Mouse (Mus musculus): ENCODE measurements around the gene Rnf144b.

The Rnf144b gene

DNA sequence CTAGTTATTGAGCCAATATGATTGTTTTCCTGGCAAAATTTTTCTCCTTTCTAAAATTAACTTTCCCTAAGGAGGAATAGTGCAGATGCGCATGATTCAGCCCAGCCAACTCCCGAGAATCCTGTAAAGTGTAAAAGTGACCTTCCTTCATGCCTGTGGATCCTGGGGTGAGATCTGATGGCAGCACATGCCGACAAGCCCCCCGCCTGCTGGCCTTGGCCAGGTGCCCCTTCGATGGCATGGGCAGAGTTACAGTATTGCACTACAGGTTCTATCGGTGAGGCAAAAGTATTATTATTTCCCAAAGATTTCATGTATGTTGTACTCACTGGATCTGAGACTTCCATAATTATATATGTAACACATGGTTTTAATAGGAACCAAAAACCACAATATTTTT lies 2.5 kb downstream of the Rnf144b start:
- DNase-seq (ENCODE audit: low spot score), result no peak

DNA sequence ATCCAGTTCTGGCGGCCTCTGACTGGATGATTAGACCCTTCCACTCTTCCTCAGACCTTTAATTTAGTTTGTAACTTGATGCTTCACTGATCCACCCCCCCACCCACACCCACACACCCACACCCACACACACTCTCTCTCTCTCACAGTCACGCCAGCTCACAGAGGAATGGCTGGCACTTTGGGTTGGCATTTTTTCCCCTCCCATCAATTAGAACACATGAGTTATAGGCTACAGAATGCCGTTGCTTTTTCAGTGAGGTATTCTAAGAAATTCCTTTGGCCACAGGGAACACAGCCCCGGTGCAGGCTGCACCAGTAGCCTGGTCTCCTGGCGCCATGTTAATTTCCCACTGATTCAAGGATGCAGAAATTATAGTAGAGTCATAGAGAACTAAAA lies 3.1 kb downstream of the Rnf144b start:
- no peak for DNase-seq (ENCODE audit: low spot score)

DNA sequence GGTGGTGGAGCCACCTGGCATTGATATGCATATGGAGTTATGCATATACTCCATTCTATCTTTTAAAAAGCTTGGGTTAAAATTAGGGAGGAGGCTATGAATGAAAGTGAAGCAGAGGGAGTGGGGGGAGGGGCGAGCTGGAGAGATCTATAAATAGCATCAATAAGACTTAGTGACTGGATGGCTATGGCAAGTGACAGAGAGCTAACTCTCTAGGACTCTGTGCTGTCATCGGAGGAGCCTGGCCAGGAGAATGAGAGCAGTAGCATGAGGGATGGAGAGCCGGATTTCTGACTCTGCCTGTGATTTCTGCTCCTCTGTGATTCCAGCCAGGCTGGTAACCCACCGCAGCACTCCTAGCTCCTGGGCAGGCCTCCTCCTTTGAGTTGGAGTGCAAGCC lies 6.6 kb downstream of the Rnf144b start:
- DNase-seq (ENCODE audit: low spot score), result no peak

DNA sequence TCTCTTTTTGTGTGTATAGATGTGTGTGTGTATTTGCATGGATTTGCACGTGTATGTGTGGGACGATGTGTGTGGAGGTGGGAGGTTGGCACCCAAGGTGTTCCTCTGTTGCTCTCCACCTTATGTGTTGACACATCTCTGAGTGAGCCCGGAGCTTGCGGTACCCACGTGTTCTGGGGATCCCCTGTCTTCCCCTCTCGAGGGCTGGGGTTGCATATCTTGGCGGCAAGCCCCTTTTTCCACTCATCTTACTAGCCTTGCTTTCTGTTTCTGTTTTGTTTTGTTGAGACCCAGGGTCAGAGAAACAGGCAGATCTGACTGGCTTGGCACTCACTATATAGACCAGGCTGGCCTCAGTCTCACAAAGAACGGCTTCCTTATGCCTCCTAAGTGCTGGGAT lies 10.6 kb downstream of the Rnf144b start:
- no peak for DNase-seq (ENCODE audit: low spot score)

DNA sequence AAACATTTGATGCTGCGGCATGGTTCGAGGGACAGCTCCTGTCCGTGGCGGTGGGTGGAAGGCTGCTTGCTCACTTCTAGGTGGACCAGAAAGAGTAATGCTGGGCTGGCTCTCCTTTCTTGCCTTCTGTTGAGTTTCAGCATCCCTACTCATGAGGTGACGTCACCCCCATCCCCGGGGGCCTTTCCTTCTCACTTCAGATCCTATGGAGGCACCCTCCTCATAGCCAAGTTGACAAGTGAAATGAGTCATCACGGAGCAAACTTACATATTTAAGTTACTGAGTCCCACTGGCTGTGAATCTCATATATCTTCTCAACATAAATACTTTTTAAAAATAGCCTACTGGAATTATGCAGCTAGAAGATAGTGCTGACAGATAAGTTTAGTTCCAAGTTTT lies 12.4 kb downstream of the Rnf144b start:
- no peak for DNase-seq (ENCODE audit: low spot score)

DNA sequence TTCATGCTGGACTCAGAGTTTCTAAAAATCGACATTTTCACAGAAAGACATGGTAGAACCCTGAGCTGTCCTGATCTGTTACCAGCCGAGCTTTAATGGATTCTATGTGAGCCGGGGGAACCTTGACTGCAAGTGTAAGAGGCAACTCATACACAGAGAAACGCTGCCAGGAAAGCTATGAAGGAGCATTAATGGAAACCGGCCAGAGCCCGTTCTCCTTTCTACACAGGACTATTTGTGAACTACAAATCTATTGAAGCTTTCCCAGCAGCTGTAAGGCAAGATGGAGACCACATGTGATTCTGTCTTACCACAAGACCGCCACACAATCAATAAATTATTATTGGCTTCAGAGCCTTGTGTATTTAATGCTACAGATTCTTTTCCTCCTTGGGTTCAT lies 13.3 kb downstream of the Rnf144b start:
- DNase-seq (ENCODE audit: low spot score), result no peak

DNA sequence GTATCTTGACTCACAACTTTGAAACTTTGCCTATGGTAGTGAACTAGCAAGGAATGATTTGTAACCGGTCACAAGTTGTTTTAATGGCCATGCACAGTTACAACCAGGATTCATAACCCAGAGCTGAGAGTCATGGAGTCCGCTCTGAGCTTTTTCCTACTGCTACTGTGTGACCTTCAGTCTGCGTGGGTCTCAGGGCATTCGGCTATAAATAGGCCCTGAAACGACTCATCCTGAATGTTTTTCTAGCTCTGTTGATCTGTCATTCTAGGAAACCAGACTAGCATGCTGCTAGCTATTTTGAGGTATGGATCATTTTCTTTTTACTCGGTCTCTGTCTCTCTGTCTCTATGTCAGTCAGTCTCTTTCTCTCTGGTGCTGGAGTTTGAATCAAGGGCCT lies 20.3 kb downstream of the Rnf144b start:
- no peak for DNase-seq (ENCODE audit: low spot score)

DNA sequence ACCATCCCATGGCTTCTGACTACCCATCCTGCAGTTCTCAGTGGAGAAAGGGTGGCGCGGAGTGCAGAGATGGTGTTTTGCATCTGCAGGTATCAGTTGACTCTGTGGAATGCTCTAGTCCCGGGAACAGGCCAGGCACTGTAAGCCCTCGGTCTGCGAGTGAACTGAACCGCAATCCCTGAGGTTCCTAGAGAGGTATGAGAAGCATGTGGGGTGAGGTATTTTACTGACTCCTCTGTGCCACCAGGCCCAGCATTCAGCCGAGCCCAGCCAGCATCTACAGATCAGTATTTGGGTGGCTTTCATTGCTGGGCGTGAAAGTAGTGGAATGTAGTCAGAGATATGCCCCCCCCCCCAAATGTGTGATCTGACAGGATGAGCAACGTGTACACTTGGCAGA lies 23.5 kb downstream of the Rnf144b start:
- no peak for DNase-seq (ENCODE audit: low spot score)

DNA sequence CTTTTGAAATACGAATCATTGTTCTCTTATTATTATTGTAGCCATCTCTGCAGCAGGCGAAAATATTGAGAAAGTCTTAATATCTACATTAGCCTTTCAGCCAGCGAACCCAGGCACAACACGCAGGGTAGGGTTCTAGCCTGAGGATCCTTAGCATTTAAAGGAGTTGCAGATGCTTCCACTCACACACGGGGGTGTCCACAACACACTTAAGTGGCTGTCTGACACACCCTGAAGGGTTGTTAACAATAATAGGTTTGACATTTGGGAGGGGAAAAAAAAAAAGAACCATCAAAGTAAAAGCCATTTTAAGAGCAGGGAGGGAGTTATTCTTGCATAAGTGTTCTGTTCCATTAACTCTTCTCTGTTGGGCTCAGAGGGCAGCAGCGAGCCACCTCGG lies 23.9 kb downstream of the Rnf144b start:
- no peak for DNase-seq (ENCODE audit: low spot score)

DNA sequence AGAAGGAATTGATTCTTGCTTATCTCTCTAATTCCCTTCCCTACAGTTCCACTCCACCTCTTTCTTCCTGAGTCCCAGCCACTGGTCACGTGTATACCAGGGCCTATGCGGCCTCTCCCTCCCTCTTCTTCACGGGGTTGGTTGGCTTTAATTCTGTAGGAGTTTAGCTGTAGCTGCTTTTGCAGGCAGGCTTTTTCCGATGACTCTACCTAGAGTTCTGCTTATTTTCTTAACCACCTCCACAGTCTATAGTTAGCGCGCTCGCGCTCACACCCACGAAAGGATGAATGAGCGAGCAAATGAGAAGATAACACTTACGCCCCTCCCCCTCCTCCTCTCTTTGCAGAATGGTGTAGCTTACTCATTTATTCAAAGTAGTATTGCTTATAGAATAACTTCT lies 26.1 kb downstream of the Rnf144b start:
- DNase-seq (ENCODE audit: low spot score), result no peak

DNA sequence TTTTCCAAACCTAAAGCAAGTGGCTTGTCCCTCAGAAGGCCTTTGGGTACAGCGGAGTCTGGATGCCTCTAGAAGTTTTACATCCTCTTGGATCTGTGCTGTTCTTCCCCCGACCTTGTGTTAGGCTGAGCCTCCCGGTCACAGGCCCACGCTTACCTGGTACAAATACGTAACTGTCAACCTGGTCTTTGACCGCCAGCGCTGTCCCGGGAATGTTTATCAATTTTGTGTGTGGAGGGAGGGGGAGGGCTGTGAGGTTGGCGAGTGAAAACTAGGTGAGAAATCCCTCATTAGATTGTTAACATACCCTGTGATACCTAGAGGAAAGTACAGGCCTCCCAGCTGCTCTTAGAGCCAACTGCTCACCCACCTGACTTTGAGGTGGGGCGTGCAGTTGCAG lies 27.5 kb downstream of the Rnf144b start:
- no peak for DNase-seq (ENCODE audit: low spot score)

DNA sequence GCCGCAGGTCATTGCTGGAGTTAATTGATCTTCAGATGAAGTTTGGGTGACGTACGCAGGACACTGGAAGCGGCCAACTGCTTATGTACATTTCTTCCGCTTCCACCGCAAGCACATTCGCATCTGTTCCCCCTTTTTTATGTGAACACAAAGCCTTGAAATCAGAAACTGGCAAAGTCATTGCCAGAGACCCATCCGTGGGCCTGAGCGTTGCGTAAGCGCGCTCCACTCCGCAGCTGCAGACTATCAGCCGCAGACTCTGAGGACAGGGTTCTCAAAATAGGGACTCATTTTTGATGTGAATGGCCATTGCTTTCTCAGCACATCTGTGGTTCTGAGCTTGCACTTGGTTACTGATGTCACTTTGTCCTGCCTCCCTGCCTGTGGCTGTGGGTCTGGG lies 28.6 kb downstream of the Rnf144b start:
- DNase-seq (ENCODE audit: low spot score), result peak; percentile 29

DNA sequence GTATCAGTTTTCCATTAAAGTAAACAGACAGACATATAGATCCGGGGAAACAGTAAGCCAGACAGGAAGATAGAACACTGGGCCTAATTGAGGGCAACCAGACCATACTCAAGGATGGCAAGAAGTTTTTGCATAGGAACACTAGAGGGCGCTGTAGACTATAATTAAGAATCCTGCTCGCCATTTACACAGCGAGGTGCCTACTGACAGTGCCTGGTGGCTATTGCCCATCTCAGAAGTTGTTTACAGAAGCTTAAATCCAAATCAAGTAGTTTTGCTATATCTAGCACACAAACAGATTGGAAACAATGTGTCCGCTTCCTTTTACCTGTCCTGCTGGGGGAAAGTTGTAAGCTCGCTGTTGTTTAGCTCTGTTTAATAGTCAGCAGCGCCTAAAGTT lies 29.9 kb downstream of the Rnf144b start:
- DNase-seq (ENCODE audit: low spot score), result peak; percentile 67

DNA sequence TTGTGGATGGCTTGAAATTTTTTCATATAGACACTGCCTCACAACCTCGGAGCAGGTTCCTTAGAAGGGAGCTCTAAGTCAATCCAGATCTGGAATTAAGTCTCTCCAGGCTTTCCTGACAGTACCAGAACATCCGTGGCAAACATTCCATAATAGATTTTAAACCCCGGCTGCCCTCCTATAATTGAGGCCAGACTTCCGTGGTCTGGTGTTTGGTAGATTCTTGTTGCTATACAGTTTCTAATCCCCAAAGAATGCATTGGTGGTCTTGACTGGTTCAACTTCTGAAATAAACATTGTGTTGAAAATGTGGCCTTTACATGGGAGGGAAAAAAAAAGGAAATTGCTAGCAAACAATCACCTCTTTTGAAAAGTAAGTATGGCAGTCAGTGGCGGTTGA lies 30.8 kb downstream of the Rnf144b start:
- no peak for DNase-seq (ENCODE audit: low spot score)

DNA sequence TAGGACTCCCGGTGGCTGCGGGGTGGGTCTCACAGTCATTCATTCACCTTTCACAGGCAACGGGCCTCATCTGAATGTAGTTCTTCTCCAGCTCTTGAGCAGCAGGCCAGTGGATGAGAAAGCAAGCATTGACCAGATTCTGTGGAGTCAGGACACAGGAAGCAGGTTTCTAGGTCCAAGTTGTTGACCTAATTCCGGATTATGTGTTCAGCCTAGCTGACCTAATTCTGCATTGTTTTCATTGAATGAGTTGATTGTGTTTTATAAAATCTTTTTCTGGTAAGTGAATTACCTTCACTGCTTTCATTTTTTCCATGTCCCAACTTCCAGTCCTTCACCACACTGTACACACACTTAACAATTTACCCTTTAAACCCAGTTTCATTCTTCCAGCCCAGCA lies 32.4 kb downstream of the Rnf144b start:
- DNase-seq (ENCODE audit: low spot score), result no peak

DNA sequence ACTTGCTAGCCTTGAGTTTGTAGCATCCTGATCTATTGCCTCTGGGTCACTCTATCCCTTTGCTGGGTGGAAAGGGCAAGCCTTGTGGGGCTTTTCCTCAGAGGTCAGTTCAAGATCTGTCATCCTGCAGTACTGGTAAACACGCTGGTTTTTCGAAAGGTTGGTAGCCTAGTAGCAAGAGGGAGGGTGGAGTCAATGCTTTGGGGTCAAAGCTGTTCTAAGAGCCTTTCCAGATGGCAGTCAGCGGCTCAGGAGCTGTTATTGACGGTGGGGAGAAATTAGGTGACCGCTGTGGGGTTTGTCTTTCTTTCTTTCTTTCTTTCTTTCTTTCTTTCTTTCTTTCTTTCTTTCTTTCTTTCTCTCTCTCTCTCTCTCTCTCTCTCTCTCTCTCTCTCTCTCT lies 34.4 kb downstream of the Rnf144b start:
- DNase-seq (ENCODE audit: low spot score), result no peak

DNA sequence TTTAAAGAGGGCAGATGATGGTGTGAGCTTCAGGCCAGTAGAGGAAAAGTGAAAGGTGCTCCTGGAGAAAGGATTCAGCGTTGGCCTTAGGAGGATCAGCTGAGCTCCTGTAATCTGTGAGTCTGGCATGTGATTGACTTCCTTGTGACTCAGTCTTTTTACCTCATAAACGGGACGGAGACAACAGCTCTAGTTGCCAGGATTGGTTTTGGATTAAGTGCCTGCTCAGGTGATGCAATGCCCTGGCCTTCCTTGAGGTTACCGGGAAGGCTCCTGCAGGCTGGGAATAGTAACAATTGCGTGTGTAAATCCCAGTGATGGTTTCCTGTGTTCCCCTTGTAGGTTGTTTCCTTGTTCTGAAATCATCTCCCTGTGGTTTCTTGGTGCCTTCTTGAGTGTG lies 39.5 kb downstream of the Rnf144b start:
- DNase-seq (ENCODE audit: low spot score), result no peak

DNA sequence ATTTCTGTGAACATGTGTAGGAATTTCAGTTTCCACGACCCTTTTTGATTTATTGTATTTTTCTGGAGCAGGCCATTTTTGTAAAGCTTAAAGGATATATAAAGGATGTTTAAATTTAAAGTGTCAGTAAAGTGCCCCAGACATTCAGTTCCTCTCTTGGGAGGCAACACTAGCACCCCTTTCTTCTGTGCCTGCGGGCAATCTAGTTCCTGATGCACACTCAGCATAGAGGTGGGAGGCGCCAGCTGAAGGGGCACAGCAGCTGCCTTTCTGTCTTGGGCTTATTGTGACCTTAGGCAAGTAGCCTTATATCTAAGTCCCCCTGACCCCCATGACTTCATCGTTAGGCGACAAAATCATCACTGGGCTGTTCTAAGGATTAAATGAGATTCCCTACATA lies 42.3 kb downstream of the Rnf144b start:
- DNase-seq (ENCODE audit: low spot score), result no peak

DNA sequence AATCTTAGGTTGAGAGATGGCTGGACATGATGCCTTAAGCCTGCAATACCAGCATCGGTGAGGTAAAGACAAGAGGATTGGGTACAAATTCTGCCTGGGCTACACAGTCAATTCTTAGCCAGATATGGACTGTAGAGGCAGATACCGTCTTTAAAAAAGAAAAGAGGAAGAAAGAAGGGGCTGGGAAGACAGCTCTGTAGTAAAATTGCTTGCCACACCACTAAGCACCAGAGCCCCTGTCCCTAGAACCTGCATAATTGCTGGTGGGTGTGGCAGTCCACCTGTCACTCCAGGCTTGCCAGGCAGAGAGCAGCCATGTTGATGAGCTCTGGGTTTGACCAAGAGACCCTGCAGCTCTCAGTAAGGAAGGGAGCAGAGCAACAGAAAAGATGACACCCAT lies 42.8 kb downstream of the Rnf144b start:
- DNase-seq (ENCODE audit: low spot score), result no peak

DNA sequence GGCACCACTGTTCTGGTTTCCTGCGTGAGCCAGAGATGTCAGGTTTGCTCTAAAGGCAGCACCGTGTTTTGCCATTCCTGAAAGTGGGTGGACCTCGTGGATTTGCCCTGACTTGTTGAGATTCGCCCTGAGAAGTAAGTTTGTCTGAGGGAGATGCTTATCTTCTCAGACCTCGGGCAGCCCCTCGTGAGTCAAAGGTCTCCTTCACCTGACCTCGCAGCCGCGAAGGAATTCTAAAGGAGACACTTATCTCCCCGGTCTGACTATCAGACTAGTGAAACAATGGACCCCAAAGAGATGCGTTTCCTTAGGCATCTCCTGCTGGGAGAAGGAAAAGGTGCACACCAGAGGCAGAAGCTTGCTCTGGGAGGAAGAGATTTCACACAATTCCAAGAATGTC lies 46.0 kb downstream of the Rnf144b start:
- no peak for DNase-seq (ENCODE audit: low spot score)

DNA sequence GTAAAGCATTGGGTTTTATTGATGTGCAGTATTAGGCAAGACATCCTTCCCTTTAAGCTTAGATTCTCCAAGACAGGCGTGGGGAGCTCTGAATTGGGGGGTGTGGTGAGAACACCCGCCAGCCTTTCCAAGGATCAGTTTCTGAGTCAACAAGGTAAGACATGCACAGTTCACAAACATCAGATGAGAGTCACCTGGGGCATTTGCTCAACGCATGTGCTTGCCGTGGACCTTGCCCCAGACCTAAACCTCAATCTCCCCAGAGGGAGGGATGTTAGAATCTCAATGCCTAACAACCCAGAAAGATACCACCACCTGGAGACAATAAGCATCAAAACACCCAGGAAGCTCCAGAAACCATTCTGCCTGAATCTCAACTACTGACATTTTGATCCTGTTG lies 47.6 kb downstream of the Rnf144b start:
- no peak for DNase-seq (ENCODE audit: low spot score)

DNA sequence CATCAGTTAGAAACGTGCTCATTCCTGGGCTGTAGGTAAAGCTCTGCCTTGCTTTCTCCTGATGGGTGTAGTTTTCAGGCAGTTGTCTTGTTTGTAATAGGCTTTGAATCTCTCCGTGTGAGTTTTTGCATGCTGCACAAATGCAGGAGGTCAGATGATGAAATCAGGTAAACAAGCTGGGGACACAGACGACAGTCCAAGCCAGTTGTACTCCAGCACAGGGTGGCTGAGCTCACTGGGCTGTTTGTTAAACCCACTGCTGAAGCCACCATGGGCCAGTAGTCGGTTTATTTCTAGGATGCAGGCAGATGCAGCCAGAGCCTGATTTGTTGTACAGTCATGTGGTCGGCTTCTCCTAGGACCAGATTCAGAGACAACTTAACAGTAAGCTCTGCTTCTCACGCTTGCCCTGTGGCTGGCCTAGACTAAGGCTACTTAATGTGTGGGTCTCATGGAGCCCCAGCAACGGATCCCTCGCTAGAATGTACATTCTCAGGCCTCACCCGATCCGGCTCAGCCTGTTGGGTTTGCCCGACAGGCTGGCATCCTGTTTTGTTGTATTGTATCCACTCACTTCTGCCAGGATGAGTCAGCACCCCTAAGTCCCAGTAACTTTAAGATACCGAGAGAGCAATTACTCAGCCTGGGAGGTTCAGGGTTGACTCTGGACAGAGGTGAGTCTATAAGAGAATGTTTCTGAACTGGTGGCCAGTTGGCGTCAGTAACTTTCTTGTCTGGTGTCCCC lies 48.5 kb downstream of the Rnf144b start:
- no peak for DNase-seq (ENCODE audit: low spot score)

DNA sequence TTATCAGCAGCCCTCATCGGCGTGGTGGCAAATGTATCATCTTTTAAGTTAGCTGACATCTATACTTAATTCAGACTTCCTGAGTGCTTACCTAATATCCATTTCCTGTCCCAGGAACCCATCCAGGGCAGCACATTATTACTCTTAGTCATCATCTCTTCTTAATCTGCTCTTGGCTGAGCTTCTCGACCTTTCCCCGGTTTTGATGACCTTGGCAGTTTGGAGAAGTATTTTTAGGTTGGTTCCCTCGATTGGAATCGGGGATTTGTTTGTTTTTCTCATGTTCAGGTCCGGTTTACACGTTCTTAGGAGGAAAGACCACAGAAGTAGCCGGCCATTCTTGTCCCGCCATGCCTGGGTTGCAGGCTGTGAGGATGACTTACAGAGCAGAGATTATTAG lies 50.4 kb downstream of the Rnf144b start:
- no peak for DNase-seq (ENCODE audit: low spot score)

DNA sequence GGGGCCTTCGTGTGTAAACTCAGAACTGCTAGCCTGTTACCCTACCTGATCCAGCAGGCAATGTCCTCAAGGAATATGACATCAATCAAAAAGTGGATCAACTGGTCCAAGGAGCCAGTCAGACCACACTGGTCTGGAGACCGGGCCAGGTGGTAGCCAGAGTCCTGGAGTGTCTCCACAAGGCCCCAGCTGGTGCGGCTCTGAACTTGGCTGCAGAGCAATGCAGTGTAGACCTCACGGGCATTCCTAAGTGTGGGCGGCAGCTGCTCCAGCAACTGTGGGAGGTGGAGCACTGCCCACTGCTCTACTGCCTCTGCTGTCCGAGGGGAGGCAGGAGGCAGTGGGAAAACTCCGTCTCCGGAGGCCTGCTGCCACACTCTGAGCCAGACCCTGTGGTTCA lies 55.7 kb downstream of the Rnf144b start:
- DNase-seq (ENCODE audit: low spot score), result no peak

DNA sequence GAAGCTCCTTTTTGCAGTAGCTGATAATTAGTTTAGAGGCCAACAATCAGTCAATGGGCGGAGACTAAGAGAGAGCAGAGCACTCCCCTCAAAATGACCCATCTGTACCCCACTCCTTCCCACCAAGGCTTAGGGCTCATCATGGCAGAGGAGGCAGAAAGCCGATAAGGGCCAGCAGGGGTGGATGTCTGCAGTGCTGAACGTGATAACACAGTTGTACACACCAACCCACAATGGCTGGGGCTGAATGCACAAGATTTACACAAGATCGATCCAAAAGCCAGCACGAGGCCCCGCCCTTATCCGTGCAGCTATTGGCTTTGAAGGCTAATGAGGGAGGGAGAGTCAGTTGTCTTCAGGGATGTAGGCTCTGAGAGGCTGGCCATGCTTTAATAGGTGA lies 58.3 kb downstream of the Rnf144b start:
- no peak for DNase-seq (ENCODE audit: low spot score)

Data from layer of hippocampus, adult 9-10 months (tissue).